Mouse (Mus musculus) retina, postnatal 7 days (tissue): Measurements from ENCODE around the gene Taar7d.
"Not testable (repeated sequence)": the region's sequence is repeated elsewhere in the genome, so short reads cannot be mapped to it uniquely, and the experiment has no call there.

Source experiments
- DNase-seq: peaks from one replicate; pipeline ENCODE4 v3.0.0-alpha.2; 2012; ENCODE audit warnings: low read depth, low spot score

Taar7d gene

DNA sequence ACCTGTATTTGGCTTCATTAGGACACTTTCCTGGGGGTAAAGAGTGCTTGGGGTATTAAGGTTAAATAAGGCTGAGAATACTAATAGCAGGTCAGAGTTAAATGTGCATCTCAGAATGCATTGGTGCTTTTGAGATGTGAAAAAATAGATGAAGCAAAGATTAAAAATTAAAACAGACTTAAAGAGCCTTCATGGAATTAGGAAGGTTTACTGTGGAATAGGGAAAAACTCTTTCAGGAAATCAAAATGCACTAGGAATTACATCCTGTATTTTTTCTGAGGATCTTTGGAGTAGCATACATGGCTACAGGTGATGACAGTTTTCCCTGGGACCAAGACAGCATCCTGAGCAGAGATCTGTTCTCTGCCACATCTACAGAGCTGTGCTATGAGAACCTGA is at the start of gene Taar7d:
Gene Taar7d, plus strand, starts transcription at position 301 of the 400 bp plus-strand sequence.
- no peak for DNase-seq

DNA sequence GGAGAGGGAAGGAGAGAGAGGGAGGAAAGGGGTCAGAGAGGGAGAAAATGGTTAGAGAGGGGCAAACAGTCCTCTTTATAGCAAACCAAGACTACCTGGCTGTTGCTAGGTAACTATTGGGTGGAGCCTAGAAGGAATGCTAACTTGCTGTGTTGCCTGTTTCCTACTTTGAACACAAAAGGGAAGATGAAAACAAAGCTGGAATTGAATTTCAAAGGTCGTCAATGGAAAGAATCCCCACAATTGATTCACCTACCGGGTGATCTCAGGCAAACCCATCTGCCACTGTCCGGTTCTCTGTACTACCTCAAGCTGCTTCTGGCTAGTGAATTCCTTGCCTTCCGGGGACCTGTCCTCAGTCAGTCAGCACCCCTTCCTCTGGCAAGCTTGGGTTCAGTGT is 49.1 kb upstream of the Taar7d start:
- no peak for DNase-seq

DNA sequence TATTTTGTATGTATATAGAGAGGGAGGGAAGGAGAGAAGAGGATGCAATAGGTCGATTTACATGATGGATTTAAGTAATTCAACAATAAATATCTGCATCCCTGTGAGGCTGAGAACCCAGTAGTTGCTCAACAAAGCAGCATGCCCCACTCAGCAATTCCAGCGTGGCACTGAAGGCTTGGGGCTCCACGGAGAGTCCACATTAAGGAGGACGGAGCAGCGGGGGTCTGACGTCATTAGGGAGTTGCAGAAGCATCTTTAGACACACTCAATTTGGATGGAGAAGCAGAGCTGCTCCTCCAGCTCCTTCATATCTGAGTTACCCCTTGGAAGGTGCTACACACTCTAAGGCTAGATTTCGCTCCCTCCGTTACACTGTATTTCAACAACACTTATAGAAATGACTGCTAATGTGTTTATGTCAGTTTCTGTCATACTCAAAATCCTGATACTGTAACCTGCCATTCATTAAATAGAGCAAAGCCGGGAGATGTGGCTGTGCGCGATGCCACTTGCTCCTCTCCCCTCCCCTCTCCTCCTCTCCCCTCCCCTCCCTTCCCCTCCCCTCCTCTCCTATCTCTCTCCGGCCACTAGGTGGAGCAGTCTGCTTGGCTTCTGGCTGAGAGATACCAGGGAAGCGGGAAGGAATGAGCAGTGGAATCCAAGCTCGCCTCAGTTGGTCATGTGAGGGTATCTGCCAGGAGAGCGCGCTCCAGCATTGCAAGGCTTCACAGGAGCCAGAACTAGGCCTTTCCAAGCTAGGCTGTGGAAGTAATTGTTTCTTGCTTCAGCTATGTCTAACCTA is 47.9 kb upstream of the Taar7d start:
- peak; percentile 80 for DNase-seq

DNA sequence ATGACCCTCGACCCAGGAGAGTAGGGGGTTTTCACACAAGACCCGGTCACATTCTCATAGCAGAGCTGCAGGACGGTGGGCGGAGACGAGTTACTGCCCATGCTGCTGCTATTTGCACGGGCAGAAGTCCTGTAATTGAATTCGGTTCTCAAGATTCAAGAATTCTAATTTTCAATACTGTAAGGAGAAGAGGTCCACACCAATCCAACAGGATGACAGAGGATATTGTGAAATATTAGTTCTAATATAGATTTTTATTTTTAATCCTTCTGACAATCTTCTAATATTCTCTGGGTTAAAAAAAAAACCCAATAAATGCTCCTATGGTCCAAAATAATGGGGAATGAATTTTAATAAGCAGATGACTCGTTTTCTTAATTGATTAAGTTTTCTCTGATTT is 41.5 kb upstream of the Taar7d start, which contains the start of gene Taar6:
Gene Taar6, minus strand, starts transcription at position 101 of the 400 bp plus-strand sequence.
- DNase-seq, result no peak

DNA sequence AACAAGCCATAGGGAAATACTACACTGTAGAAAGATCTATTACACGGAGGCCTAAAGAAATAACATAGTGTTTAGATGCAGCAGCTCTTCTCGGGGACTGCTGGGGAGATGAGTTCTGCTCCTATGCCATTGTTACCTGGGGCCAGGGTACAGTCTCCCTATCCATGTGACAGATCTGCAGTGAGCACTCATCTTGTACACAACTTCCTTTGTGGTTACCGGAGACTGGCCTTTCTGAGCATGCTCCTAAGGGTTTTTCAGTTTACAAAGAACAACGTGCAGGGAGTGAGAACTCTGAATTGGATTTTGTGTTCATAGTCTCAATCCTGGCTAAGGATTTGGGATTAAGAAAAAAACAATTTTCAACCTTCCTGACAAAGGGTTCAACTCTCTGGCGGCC is 40.6 kb upstream of the Taar7d start:
- no peak for DNase-seq

DNA sequence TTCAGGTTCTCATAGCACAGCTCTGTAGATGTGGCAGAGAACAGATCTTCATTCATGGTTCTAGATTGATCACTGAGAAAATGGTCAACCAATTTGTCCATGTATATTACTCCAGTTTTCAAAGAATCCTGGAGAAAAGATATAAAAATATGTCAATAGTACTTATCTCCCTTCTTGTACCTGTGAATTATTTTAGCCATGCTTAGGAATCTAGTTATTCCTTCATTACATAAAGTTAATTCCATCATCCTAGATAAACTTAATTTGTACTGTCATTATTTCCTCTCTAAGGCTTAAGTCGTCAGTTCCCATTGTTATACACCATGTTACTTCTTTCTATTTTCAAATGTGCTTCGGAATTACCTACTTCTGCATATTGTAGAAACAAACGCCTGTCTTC is 33.6 kb upstream of the Taar7d start, which contains the start of gene Taar7a:
Gene Taar7a, minus strand, starts transcription at position 101 of the 400 bp plus-strand sequence.
- DNase-seq, result no peak

DNA sequence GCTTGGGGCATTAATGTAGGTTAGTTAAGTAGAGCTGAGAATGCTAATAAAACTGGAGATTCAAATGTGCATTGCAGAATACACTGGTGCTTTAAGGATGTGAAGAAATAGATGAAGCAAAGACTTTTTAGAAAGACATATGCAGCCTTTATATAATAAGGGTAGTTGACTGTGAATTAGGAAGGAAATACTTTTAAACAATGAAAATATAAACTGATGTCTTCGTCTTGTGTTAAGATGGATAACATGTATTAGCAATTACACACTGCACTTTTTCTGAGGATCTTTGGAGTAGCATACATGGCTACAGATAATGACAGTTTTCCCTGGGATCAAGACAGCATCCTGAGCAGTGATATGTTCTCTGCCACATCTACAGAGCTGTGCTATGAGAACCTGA is 27.4 kb upstream of the Taar7d start, which contains the start of gene Taar7b:
Gene Taar7b, plus strand, starts transcription at position 301 of the 400 bp plus-strand sequence.
- no peak for DNase-seq

DNA sequence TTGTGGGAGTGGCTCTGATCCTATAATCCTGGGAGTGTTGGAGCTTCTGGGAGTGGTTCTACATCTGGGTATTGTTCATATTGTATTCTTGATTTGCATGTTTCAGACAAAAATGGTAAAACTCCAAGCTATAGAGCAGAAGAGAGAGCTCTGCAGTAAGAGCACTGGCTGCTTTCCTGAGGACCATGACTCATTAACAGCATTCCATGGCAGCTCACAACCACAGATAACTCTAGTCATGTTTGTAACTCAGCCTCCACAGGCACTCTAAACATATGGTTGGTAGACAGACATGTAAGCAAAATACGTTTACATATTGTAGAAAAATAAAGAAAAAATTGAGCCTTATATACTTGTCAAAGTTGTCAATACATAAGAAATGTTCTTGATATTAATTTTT is 20.6 kb upstream of the Taar7d start:
- no peak for DNase-seq

DNA sequence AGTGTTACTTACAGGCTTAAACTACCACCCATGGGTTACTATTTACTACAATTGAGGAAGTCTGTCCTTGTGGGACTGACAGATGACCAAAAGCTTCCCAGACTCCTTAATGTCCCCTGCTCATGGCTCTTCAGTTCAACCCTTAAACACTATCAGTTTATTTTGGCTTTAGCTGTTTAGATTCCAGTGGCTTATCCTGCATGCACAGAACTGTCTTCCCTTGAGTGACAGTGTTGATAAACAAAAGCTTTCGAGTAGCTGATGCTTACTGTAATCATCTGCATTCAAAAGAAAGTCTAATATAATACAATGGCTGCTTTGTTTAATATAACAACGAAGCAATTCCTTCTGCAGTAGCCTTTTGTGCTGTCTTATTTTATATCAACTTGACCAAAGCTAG is 20.0 kb upstream of the Taar7d start:
- no peak for DNase-seq

DNA sequence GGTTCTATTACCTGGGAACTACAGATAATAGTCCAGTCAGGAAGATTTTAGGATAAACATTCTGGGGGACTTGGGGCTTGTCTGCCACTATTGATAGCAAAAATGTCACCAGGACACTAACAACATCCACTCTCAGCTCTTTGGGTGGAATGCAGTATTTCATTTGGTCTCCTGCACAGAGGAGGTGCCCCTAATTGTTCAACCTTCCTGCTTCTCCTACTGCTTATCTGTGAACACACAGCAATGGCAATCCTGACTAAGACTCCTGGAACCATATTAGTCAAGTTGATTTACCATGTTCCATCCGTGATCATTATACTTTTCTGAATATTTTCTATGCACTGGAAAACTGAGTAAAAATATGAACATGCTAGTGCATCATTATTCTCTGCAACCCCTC is 18.9 kb upstream of the Taar7d start:
- DNase-seq, result no peak

DNA sequence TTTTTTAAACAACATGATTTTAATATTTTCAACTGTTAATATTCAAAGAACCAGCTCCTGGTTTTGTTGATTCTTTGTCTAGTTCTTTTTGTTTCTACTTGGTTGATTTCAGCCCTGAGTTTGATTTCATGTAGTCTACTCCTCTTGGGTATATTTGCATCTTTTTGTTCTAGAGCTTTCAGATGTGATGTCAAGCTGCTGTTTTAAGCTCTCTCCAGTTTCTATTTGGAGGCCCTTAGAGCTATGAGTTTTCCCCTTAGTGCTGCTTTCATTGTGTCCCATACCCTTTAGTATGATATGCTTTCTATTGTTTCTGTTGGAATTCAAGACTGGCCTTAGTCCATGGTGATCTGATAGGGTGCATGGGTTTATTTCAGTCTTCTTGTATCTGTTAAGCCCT is 4.3 kb downstream of the Taar7d start:
- no peak for DNase-seq

DNA sequence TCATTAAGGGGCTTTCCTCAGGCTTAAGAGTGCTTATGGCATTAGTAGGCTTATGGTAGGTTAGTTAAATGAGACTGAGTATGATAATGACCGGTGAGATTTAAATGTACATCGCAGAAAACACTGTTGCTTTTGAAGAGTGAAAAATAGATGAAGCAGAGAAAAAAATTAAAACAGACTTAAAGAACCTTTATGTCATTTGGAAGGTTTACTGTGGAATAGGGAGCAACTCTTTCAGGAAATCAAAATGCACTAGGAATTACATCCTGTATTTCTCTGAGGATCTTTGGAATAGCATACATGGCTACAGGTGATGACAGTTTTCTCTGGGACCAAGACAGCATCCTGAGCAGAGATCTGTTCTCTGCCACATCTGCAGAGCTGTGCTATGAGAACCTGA is 10.3 kb downstream of the Taar7d start, which contains the start of gene Taar7e:
Gene Taar7e, plus strand, starts transcription at position 301 of the 400 bp plus-strand sequence.
- DNase-seq, result peak; percentile 31

DNA sequence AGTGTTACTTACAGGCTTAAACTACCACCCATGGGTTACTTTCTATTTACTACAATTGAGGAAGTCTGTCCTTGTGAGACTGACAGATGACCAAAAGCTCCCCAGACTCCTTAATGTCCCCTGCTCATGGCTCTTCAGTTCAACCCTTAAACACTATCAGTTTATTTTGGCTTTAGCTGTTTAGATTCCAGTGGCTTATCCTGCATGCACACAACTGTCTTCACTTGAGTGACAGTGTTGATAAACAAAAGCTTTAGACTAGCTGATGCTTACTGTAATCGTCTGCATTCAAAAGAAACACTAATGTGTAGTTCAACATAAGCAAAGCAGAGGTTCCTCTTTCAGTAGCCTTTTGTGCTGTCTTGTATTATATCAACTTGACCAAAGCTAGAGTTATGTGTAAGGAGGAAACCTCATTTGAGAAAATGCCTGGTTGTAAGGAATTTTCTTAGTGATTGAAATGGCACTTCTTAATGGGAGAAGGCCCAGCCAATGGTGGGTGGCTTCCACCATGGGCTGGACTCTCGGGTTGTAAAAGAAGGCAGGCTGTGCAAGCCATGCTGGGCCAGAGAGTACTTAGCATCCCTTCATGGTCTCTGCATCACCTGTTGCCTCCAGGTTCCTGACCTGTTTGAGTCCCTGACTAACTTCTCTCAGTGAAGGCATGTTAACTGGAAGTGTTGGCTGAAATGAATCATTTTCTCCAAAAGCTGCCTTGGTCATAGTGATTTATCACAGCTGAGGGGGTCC is 13.3 kb downstream of the Taar7d start:
- DNase-seq, result no peak

DNA sequence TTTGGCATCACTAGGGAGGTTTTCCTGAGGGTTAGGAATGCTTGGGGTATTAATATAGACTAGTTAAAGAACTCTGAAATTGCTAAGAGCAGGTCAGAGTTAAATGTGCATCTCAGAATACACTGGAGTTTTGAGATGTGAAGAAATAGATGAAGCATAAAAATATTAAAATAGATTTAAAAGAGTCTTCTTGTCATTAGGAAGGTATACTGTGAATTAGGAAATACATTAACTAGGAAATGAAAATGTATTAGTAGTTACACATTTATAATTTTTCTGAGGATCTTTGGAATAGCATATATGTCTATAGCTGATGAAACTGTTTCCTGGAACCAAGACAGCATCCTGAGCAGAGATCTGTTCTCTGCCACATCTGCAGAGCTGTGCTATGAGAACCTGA is 22.2 kb downstream of the Taar7d start, which contains the start of gene Taar7f:
Gene Taar7f, plus strand, starts transcription at position 301 of the 400 bp plus-strand sequence.
- DNase-seq, result no peak

DNA sequence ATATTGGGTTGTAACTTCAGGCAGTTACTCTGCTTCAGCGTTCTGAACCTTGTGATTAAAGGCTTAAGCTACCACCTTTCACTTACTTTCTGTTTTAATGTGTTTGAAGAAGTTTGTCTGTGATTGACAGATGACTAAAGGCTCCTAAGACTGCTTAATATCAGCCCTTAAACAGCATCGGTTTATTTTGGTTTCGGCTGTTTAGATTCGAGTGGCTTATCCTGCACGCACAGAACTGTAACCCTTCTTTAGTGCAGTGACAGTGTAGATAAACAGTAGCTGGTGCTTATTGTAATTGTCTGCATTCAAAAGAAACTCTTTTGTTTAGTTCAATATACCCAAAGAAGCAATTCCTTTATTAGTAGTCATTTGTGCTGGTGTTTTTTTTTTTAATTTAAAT is 25.0 kb downstream of the Taar7d start:
- DNase-seq, result no peak

DNA sequence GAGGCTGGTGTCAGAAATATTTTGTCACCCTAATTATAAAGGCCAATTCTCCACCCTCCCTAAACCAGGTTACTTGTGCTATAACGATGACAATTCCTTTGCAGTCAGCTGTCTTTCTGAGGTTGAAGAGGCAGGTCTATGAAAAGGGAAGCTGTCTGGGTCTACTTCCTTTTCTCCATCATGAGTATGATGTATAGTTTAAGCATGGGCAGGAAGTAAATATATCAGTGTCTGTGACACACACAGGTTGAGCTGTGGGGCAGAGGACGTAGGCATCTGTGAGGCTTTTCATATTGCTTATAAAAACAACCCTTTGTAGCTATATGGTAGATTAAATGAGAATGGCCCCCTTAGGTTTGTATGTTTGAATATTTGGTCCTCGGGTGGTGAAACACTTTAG is 32.0 kb downstream of the Taar7d start:
- no peak for DNase-seq

DNA sequence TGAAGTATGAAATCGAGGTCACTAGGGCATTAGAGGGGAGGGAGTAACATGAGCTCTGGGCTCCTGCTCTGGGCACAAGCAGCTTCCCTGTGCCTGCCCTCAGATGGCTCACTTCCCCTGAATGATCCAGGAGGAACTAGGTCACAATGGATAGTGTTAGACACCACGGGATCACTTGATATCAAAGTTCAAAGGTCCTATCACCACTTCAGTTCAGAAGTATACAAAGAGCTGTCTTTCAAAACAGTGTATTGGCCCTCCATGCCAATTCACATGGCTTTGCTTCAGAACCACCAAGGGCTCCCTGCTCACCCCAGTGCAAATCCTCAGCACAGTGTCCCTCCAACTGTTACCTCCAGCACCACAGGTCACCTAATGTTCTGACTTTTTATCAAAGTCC is 47.7 kb downstream of the Taar7d start:
- DNase-seq, result not testable (repeated sequence)

DNA sequence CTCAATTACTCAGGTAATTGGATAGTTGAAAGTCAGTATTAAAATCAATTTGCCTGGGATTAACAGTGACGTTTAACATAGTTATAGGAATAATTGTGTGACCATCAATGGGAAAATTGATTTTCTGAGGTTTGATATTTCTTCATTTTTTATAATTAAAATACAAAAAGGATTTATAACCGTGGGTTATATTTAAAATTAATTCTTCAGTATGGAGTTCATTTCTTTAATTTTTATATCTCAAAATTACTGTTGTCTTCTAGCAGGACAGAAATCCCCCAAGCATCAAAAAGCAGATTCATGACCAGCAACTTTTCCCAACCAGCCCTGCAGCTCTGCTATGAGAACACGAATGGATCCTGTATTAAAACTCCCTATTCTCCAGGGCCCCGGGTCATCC is 49.2 kb downstream of the Taar7d start, which contains the start of gene Taar8a:
Gene Taar8a, plus strand, starts transcription at position 301 of the 400 bp plus-strand sequence.
- DNase-seq, result not testable (repeated sequence)
